Mouse (Mus musculus) cerebellum, adult 2 months (tissue): ENCODE measurements at regions not wholly inside any gene's neighbourhood (a gene's known extent, or its start where the extent isn't known, plus 50 kb on each side); places are given as distances from the start of the nearest gene placed in this dataset.

Experiments used
- DNase-seq, 2 experiments: peaks; one replicate each; pipeline ENCODE4 v3.0.0; 2021
- H3K27ac ChIP-seq: fragments of 200-500 bp; 2 replicates; pipeline ENCODE4 v1.5.1; 2012; ENCODE audit warnings: low read length, control low read depth, inconsistent platforms; ENCODE audit not compliant: insufficient read depth
- H3K27me3 ChIP-seq: fragments of 200-500 bp; 2 replicates; pipeline ENCODE4 v1.6.1; 2012; ENCODE audit warnings: inconsistent platforms, mild to moderate bottlenecking, low read length, moderate library complexity; ENCODE audit not compliant: control insufficient read depth, insufficient read depth
- H3K4me1 ChIP-seq: fragments of 200-500 bp; 2 replicates; pipeline ENCODE4 v1.6.1; 2011; ENCODE audit warnings: low read length; ENCODE audit not compliant: control insufficient read depth, insufficient read depth
- H3K4me3 ChIP-seq: fragments of 200-500 bp; replicated peaks from 2 replicates; pipeline ENCODE3; 2011; ENCODE audit warnings: mild to moderate bottlenecking, low read depth, low read length, control low read depth; ENCODE audit not compliant: insufficient read depth
- CTCF ChIP-seq: fragments of 200-500 bp; IDR thresholded peaks from 2 replicates; pipeline ENCODE4 v1.5.1; 2011; ENCODE audit warnings: low read depth, mild to moderate bottlenecking, control low read depth, low read length, moderate library complexity, borderline replicate concordance; ENCODE audit not compliant: insufficient read depth
- POLR2A ChIP-seq: fragments of 200-500 bp; IDR thresholded peaks from 2 replicates; pipeline ENCODE4 v1.6.1; 2011; ENCODE audit warnings: low read length, control low read depth, borderline replicate concordance; ENCODE audit not compliant: insufficient read depth
- whole genome bisulfite sequencing: fragments of 180-500 bp; shearing (Covaris S2); methylation state at CpG from one replicate; pipeline ENCODE4 v1.1.7; 2018; 5-methylcytosine and 5-hydroxymethylcytosine counted together

DNA sequence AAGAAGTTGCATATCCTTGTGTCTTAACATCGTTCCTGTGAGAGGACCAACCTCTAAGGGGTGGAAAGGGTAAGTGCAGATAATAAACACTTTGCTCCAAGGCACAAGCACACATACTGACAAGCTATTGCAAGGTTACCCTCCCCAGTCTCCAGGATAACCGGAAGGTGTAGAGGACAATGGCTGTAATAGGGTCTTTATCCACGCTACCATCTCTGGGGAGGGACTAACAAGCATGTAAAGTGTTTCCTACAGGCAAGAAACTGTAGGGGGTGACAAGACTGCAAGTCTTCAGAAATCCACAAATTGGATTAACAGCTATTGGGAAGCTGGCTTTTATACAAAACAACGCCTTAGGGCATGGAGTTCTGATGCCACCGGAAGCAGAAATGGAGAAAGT, 197.5 kb upstream of the Chl1 start:
- no peak for DNase-seq
- no peaks in the 10 kb centered on the region for H3K27me3 ChIP-seq
- WGBS, result 63% methylated on average over 5 of the region's 5 CpGs
- TF ChIP-seq CTCF (no peak), POLR2A (no peak)
- H3K27ac ChIP-seq, result no peak overlapping the region
- H3K4me3 ChIP-seq, result no peak overlapping the region
- H3K4me1 ChIP-seq, result no peaks in the 10 kb centered on the region

GRCm38 (mm10) chr6:103318081-103318480, 192.3 kb upstream of the Chl1 start:
- TF ChIP-seq POLR2A, result no peak
- no peak for TF ChIP-seq CTCF
- DNase-seq, result no peak
- no peak overlapping the region for H3K27ac ChIP-seq

DNA sequence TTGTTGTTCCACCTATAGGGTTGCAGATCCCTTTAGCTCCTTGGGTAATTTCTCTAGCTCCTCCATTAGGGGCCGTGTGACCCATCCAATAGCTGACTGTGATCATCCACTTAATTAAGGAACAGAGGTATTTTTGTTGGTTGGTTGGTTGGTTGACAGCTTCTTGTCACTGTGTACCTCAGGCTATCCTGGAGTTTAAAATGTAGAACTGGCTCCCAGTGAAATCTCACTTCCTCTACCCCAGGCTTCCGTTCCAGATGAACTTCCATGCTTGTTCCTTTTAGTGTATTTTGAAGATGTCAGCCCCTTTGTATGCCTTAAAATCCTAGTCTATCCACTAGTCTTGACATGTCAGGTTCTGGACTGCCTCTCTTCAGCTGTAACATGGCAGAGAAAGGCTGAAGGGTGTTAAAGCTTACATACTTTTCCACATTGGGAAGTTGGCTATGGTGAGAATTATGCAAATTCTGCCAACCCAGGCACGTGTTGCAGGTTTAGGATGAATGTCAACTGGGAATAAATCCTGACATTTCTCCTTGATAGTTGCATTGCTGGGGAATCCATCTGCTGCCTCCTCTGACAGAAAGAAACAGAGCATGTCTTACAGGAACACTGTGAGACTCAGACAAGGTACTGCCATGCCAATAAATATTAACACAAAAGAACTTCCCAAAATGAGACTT, 191.6 kb upstream of the Chl1 start:
- Histone ChIP-seq H3K27me3 (no peaks in the 10 kb centered on the region), H3K27ac (no peak overlapping the region), H3K4me1 (no peaks in the 10 kb centered on the region), H3K4me3 (no peak overlapping the region)
- TF ChIP-seq CTCF (no peak), POLR2A (no peak)
- WGBS, result 69% methylated on average over 3 of the region's 3 CpGs
- DNase-seq, result no peak

More at GRCm38 (mm10) chr6:103318081-103318480, 192.3 kb upstream of the Chl1 start:
- Histone ChIP-seq H3K4me3 (no peak overlapping the region), H3K4me1 (no peaks in the 10 kb centered on the region), H3K27me3 (no peaks in the 10 kb centered on the region)
- WGBS, result 58% methylated on average over 6 of the region's 6 CpGs

- no peaks in the 10 kb centered on the region for H3K4me1 ChIP-seq
- H3K4me3 ChIP-seq, result no peak overlapping the region
- H3K27ac ChIP-seq, result no peak overlapping the region
- 87% methylated on average over 2 of the region's 2 CpGs for WGBS
- DNase-seq, result no peak
- H3K27me3 ChIP-seq, result no peaks in the 10 kb centered on the region
- TF ChIP-seq POLR2A (no peak), CTCF (no peak)
These were observed 190.4 kb upstream of the Chl1 start for GRCm38 (mm10) chr6:103319964-103320363.

DNA sequence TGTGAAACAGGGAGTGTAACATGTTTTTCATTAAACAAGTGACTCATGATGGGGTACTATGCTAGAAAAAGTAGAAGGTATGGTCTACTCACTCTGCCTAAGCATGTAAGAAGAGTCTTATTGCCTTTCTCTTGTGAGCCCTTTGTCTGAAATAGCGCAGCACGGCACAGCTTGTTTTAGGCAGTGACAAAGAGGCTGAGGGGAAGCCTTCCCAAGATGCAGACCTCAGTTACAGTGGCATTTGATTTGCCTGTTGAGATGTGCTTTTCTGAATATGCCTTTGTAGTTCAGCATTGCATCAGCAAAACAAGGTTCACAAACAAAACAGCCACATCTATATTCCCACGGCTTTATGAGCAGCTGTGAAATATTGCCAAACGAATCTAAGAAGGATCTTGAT, 189.8 kb upstream of the Chl1 start:
- 76% methylated on average over 4 of the region's 4 CpGs for WGBS
- H3K4me3 ChIP-seq, result no peak overlapping the region
- DNase-seq, result no peak
- H3K4me1 ChIP-seq, result no peaks in the 10 kb centered on the region
- no peak overlapping the region for H3K27ac ChIP-seq
- no peaks in the 10 kb centered on the region for H3K27me3 ChIP-seq
- no peak for TF ChIP-seq CTCF
- TF ChIP-seq POLR2A, result no peak

DNA sequence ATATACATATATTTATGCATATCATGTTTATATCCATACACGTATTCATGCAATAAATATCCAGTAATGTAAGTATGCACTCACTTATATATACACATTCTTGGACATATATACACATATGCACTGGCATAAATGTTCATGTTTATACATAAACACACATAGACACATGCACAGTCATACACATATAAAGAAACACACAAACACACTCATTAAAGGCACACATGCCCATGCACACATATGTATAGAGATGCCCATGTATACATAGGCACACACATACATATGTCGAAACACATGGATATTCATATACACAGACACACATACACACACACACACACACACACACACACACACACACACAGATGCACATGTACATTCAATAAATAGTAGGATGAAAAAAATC, 189.3 kb upstream of the Chl1 start:
- H3K27me3 ChIP-seq, result no peaks in the 10 kb centered on the region
- DNase-seq, result no peak
- H3K4me1 ChIP-seq, result no peaks in the 10 kb centered on the region
- H3K27ac ChIP-seq, result no peak overlapping the region
- WGBS, result 97% methylated on average over 2 of the region's 2 CpGs
- no peak for TF ChIP-seq CTCF
- no peak for TF ChIP-seq POLR2A
- no peak overlapping the region for H3K4me3 ChIP-seq

- H3K4me1 ChIP-seq, result no peaks in the 10 kb centered on the region
- H3K27me3 ChIP-seq, result no peaks in the 10 kb centered on the region
- TF ChIP-seq CTCF (no peak), POLR2A (no peak)
These were observed 187.9 kb upstream of the Chl1 start for GRCm38 (mm10) chr6:103322442-103322841.

DNA sequence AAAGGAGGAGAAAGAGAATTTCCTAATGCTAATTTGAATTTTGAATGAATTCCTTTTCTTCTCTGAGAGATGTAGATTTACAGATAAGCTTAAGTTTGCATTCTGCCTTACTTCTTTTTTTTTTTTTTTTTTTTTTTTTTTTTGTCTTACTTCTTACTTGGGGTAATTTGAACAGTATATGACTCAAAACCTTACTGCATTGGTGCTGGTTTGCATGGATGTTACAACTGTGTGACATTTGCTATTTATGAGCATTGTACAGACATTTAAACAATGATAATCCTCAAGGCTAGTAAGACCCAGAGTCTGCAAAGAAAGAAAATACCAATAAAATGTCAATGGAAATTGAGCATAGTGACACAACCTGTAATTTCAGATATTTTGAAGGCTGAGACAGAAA, 174.7 kb upstream of the Chl1 start:
- Histone ChIP-seq H3K27me3 (no peaks in the 10 kb centered on the region), H3K27ac (no peak overlapping the region), H3K4me3 (no peak overlapping the region), H3K4me1 (no peaks in the 10 kb centered on the region)
- TF ChIP-seq POLR2A, result no peak
- no peak for TF ChIP-seq CTCF
- DNase-seq, result no peak

More at GRCm38 (mm10) chr6:103322442-103322841, 187.9 kb upstream of the Chl1 start:
- Histone ChIP-seq H3K4me3 (no peak overlapping the region), H3K27ac (no peak overlapping the region)
- no peak for DNase-seq
